Mouse (Mus musculus): ENCODE data around the gene Ccdc6.

- TF ChIP-seq CTCF (conservative IDR thresholded peaks at IDR 0.05; ENCODE audit: low read length), result no peak
- TF ChIP-seq NANOG (IDR thresholded peaks at IDR 0.05; ENCODE audit: borderline replicate concordance, low read length), result no peak
Measured at GRCm38 (mm10) chr10:70066497-70067168, 30.3 kb upstream of the Ccdc6 start.

Measured in E14TG2a.4 (cell line).